Mouse (Mus musculus) regulatory T cell (primary cell): ENCODE measurements around the gene Nkd2.

Experiments
- in situ Hi-C: fragments of 300-600 bp; cut with MboI, MseI; formaldehyde crosslinking; loops from one replicate; pipeline ENCODE4 v1.15.1; 2025; ENCODE audit warnings: high pct_unique_total_duplicates

Nkd2 gene

GRCm38 (mm10) chr13:73847465-73847836, at the start of gene Nkd2:
Gene Nkd2 (minus strand): TSS chr13:73847631.
- in situ Hi-C loops, result no loop called here

- in situ Hi-C loops, result no loop called here
These were observed 45.2 kb upstream of the Nkd2 start for GRCm38 (mm10) chr13:73892493-73893178.

- in situ Hi-C loops, result no loop called here
These were observed 40.0 kb upstream of the Nkd2 start for GRCm38 (mm10) chr13:73887415-73887874.

- in situ Hi-C loops, result no loop called here
These were observed 39.2 kb upstream of the Nkd2 start for GRCm38 (mm10) chr13:73886601-73887000.

- in situ Hi-C loops, result no loop called here
These were observed 38.6 kb upstream of the Nkd2 start for GRCm38 (mm10) chr13:73886066-73886465.

GRCm38 (mm10) chr13:73885656-73886055, 38.2 kb upstream of the Nkd2 start:
- in situ Hi-C loops, result no loop called here

- in situ Hi-C loops, result no loop called here
These were observed 33.9 kb upstream of the Nkd2 start for GRCm38 (mm10) chr13:73881347-73881746.

GRCm38 (mm10) chr13:73879824-73880223, 32.4 kb upstream of the Nkd2 start:
- in situ Hi-C loops, result no loop called here

GRCm38 (mm10) chr13:73872159-73872558, 24.7 kb upstream of the Nkd2 start:
- in situ Hi-C loops, result no loop called here

- in situ Hi-C loops, result no loop called here
These were observed 604 bp downstream of the Nkd2 start for GRCm38 (mm10) chr13:73846589-73847464.

- in situ Hi-C loops, result no loop called here
These were observed 4.7 kb downstream of the Nkd2 start for GRCm38 (mm10) chr13:73842696-73843095.

- in situ Hi-C loops, result no loop called here
These were observed 7.7 kb downstream of the Nkd2 start for GRCm38 (mm10) chr13:73839740-73840139.

GRCm38 (mm10) chr13:73839137-73839548, 8.3 kb downstream of the Nkd2 start:
- in situ Hi-C loops, result no loop called here

- in situ Hi-C loops, result no loop called here
These were observed 9.7 kb downstream of the Nkd2 start for GRCm38 (mm10) chr13:73837708-73838107.

- in situ Hi-C loops, result no loop called here
These were observed 10.9 kb downstream of the Nkd2 start for GRCm38 (mm10) chr13:73836491-73836890.

GRCm38 (mm10) chr13:73835791-73836190, 11.6 kb downstream of the Nkd2 start:
- in situ Hi-C loops, result no loop called here

GRCm38 (mm10) chr13:73833809-73834208, 13.6 kb downstream of the Nkd2 start:
- in situ Hi-C loops, result no loop called here

- in situ Hi-C loops, result no loop called here
These were observed 15.9 kb downstream of the Nkd2 start for GRCm38 (mm10) chr13:73831486-73831885.

- in situ Hi-C loops, result loop anchor here (5.0 kb wide), 2 partner anchors 100 to 180 kb away; no protein-coding TSS in a partner anchor
These were observed 20.2 kb downstream of the Nkd2 start for GRCm38 (mm10) chr13:73827243-73827642.

GRCm38 (mm10) chr13:73823711-73824110, 23.7 kb downstream of the Nkd2 start:
- in situ Hi-C loops, result no loop called here

- in situ Hi-C loops, result no loop called here
These were observed 25.1 kb downstream of the Nkd2 start for GRCm38 (mm10) chr13:73822187-73822800.

GRCm38 (mm10) chr13:73821251-73821650, 26.2 kb downstream of the Nkd2 start:
- in situ Hi-C loops, result no loop called here
